Mouse (Mus musculus): ENCODE measurements around the gene Vwa2. TPM values are rescaled to one million over a fixed set of nuclear protein-coding genes. Genes with fewer than 3 reads are reported as not detected.
A peak's percentile ranks its signal among the peaks of the same experiment; 100 is the strongest.

Vwa2 gene
- total RNA-seq, 2 experiments from 2014 or later: 0.11 TPM; not detected in 1

- intact Hi-C loops (cut with DNase I): no loop called here
- no peak for DNase-seq (ENCODE audit: low spot score in 2 of 2)
Measured at GRCm38 (mm10) chr19:56944211-56944610, 70.2 kb downstream of the Vwa2 start.

GRCm38 (mm10) chr19:56944826-56945225, 70.8 kb downstream of the Vwa2 start:
- DNase-seq (ENCODE audit: low spot score in 2 of 2): no peak
- intact Hi-C loops (cut with DNase I): no loop called here

- DNase-seq (ENCODE audit: low spot score in 2 of 2): no peak
- intact Hi-C loops (cut with DNase I): no loop called here
Measured at GRCm38 (mm10) chr19:56945621-56946020, 71.6 kb downstream of the Vwa2 start.

- no peak for DNase-seq (ENCODE audit: low spot score in 2 of 2)
- intact Hi-C loops (cut with DNase I): no loop called here
Measured at GRCm38 (mm10) chr19:56946277-56946676, 72.2 kb downstream of the Vwa2 start.

GRCm38 (mm10) chr19:56946727-56947126, 72.7 kb downstream of the Vwa2 start:
- intact Hi-C loops (cut with DNase I): no loop called here
- no peak for DNase-seq (ENCODE audit: low spot score in 2 of 2)

- intact Hi-C loops (cut with DNase I): no loop called here
- no peak for DNase-seq (ENCODE audit: low spot score in 2 of 2)
Measured at GRCm38 (mm10) chr19:56947971-56948610, 74.0 kb downstream of the Vwa2 start.

GRCm38 (mm10) chr19:56949868-56950267, 75.8 kb downstream of the Vwa2 start:
- no peak for DNase-seq (ENCODE audit: low spot score in 2 of 2)
- intact Hi-C loops (cut with DNase I): no loop called here

- no peak for DNase-seq (ENCODE audit: low spot score in 2 of 2)
- intact Hi-C loops (cut with DNase I): no loop called here
Measured at GRCm38 (mm10) chr19:56950818-56951217, 76.8 kb downstream of the Vwa2 start.

GRCm38 (mm10) chr19:56953856-56954255, 79.8 kb downstream of the Vwa2 start:
- DNase-seq (ENCODE audit: low spot score in 2 of 2): no peak
- intact Hi-C loops (cut with DNase I): no loop called here

- no peak for DNase-seq (ENCODE audit: low spot score in 2 of 2)
- intact Hi-C loops (cut with DNase I): no loop called here
Measured at GRCm38 (mm10) chr19:56954857-56955256, 80.8 kb downstream of the Vwa2 start.

- DNase-seq (ENCODE audit: low spot score in 2 of 2): peak; percentile 26 to 35
- intact Hi-C loops (cut with DNase I): no loop called here
Measured at GRCm38 (mm10) chr19:56955568-56956513, 81.8 kb downstream of the Vwa2 start.

- no peak for DNase-seq (ENCODE audit: low spot score in 2 of 2)
- intact Hi-C loops (cut with DNase I): no loop called here
Measured at GRCm38 (mm10) chr19:56958011-56958410, 84.0 kb downstream of the Vwa2 start.

- intact Hi-C loops (cut with DNase I): no loop called here
Measured at GRCm38 (mm10) chr19:56958582-56959021, 84.6 kb downstream of the Vwa2 start.

GRCm38 (mm10) chr19:56959057-56959456, 85.0 kb downstream of the Vwa2 start:
- no peak for DNase-seq (ENCODE audit: low spot score in 2 of 2)
- intact Hi-C loops (cut with DNase I): no loop called here

More at GRCm38 (mm10) chr19:56958582-56959021, 84.6 kb downstream of the Vwa2 start:
- DNase-seq (ENCODE audit: low spot score in 2 of 2): no peak

- intact Hi-C loops (cut with DNase I): no loop called here
- DNase-seq (ENCODE audit: low spot score in 2 of 2): no peak
Measured at GRCm38 (mm10) chr19:56959601-56960000, 85.6 kb downstream of the Vwa2 start.

Other genes with a start within 250 kb of the Vwa2 start
- gene Adrb1, start 152.1 kb upstream of the Vwa2 start, total RNA-seq (2021): 10 to 100 TPM; 40.1 to 43.9 TPM
- gene Ccdc186, start 52.1 kb upstream of the Vwa2 start, total RNA-seq (2021): 10 to 100 TPM; 43.6 to 47.2 TPM
- under 1 TPM; 0.44 to 0.68 TPM for gene Tdrd1, start 48.0 kb upstream of the Vwa2 start, total RNA-seq (2021)
- 10 to 100 TPM; 11.9 to 13.4 TPM for gene Afap1l2, start 134.0 kb downstream of the Vwa2 start, total RNA-seq (2021)

All from left cerebral cortex, postnatal 14 days (tissue).